Mouse (Mus musculus): ENCODE measurements around the gene Clpp. TPM values are rescaled to one million over a fixed set of nuclear protein-coding genes. Genes with fewer than 3 reads are reported as not detected.

Gene Clpp
- polyA plus RNA-seq, 1 experiment from 2014 or later, result 195 TPM

DNA sequence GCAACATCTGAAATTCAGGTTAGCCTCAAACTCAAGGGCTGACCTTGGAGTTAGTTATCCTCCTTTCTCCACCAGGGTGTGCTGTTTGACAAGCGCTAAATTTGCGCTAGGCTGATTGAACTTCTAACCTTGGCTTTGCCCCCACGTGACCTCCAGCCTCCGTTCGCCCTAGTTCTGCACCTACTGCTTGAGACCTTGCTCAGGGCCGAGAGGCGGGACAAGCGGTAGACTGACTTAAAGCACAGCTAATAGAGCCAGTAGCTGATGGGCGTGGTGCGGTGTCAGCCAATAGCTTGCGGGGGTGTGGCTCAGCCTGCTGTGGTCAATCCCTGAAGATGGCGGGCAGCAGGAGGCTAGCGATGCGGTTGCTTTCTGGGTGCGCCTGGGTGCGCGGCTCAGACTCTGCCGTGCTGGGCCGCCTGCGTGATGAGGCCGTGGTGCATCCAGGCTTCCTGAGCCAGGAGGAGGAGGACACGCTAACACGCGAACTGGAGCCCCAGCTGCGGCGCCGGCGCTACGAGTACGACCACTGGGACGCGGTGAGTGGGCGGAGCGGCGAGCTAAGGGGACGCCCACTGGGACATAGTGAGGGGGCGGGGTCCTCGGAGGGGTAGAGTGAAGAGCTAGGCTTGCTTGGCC lies 7.0 kb downstream of the Clpp start, which contains the start of gene Alkbh7:
TSS of gene Alkbh7 (plus strand) at position 311 of the 639 bp plus-strand sequence.
- H3K36me3 ChIP-seq (ENCODE audit: control insufficient read depth, insufficient read depth, low read length), result peaks cover 30% of the 10 kb centered on the region
- no peaks in the 10 kb centered on the region for H3K9me3 ChIP-seq (ENCODE audit: control insufficient read depth, low read length)
- H3K27ac ChIP-seq (ENCODE audit: low read depth, low read length), result peak within 1 kb of the TSS; percentile 77
- ATAC-seq (ENCODE audit: low read depth), result peak; percentile 97
- no peaks in the 10 kb centered on the region for H3K27me3 ChIP-seq (ENCODE audit: control insufficient read depth, insufficient read depth, low read length)
- peak within 1 kb of the TSS; percentile 78 for H3K4me3 ChIP-seq (ENCODE audit: low read depth, low read length)
- under 1% methylated on average over 37 of the region's 38 CpGs for WGBS
- H3K9ac ChIP-seq (replicated peaks; ENCODE audit: low read depth, low read length), result peak within 1 kb of the TSS; percentile 66
- H3K4me1 ChIP-seq (ENCODE audit: control insufficient read depth, insufficient read depth, low read length), result 0 out of 2 replicates have a peak, but pooled peaks cover 3% of the 10 kb centered on the region
- peak within 1 kb of the TSS; percentile 55 for H3K4me2 ChIP-seq (ENCODE audit: low read depth, low read length)

DNA sequence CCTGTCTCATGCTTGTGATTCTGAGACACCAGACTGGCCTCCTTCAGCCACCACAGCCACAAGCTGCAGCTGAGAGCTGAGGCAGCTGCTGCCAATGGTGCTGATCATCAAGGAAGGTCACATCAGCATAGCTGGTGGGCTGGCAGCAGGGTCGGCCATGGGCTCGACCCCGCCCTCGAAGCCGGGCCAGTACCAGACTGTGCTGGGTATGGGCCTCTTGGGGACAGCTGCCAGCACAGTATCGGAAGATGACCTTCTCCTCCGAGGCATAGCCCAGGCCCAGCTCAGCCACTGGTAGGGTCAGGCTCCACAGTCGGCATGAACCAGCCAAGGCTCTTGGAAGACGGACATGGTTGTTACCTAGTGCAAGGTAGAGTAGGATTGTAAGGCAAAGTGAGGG lies 9.3 kb downstream of the Clpp start:
- H3K36me3 ChIP-seq (ENCODE audit: control insufficient read depth, insufficient read depth, low read length), result peaks cover 23% of the 10 kb centered on the region; the same call in 1 of the 2 replicates
- 91% methylated on average over 9 of the region's 9 CpGs for WGBS

DNA sequence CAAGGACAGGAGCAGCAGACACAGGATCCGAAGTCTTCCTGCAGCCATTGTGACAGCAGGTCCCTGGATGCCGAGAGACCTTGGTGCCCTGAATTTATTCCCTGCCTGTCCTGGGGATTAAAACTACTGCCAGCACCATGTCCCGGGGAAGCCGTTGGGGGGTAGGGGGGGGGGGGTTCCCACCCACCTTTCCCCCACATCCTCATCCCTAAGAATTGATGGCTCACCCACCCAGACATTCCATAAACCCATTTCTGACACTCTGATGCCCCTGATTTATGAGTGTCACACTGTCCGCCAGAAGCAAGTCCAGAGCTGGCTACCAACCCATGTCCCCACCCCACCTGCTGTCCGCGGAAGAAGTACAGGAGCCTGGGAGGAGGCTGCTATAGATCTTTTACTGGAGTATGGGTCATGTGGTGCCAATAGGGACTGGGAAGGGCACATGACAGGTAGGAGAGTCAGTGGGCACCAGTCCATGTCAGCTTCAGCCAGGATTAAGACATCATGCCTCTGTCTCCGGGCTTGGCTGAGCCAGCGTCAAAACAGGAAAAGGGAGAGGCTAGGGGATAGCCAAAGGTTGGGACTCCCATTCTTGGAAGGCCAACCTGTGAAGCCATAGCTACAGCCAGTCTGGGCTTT lies 10.0 kb downstream of the Clpp start, which contains the start of gene Pspn:
TSS of gene Pspn (minus strand) at position 51 of the 642 bp plus-strand sequence.
- no peak within 1 kb of the TSS for H3K4me2 ChIP-seq (ENCODE audit: low read depth, low read length)
- no peak within 1 kb of the TSS for H3K4me3 ChIP-seq (ENCODE audit: low read depth, low read length)
- no peak within 1 kb of the TSS for H3K27ac ChIP-seq (ENCODE audit: low read depth, low read length)
- no peak for ATAC-seq (ENCODE audit: low read depth)
- no peak within 1 kb of the TSS for H3K9ac ChIP-seq (replicated peaks; ENCODE audit: low read depth, low read length)
- no peaks in the 10 kb centered on the region for H3K27me3 ChIP-seq (ENCODE audit: control insufficient read depth, insufficient read depth, low read length)
- H3K36me3 ChIP-seq (ENCODE audit: control insufficient read depth, insufficient read depth, low read length), result peaks cover 22% of the 10 kb centered on the region; the same call in 1 of the 2 replicates
- 0 out of 2 replicates have a peak, but pooled peaks cover 3% of the 10 kb centered on the region for H3K4me1 ChIP-seq (ENCODE audit: control insufficient read depth, insufficient read depth, low read length)
- no peaks in the 10 kb centered on the region for H3K9me3 ChIP-seq (ENCODE audit: control insufficient read depth, low read length)
- 84% methylated on average over 9 of the region's 9 CpGs for WGBS

More for the DNA sequence above, 9.3 kb downstream of the Clpp start:
- Histone ChIP-seq H3K27me3 (ENCODE audit: control insufficient read depth, insufficient read depth, low read length) (no peaks in the 10 kb centered on the region), H3K9me3 (ENCODE audit: control insufficient read depth, low read length) (no peaks in the 10 kb centered on the region), H3K9ac (replicated peaks; ENCODE audit: low read depth, low read length) (no peak overlapping the region), H3K4me3 (ENCODE audit: low read depth, low read length) (no peak overlapping the region), H3K4me1 (ENCODE audit: control insufficient read depth, insufficient read depth, low read length) (0 out of 2 replicates have a peak, but pooled peaks cover 3% of the 10 kb centered on the region), H3K27ac (ENCODE audit: low read depth, low read length) (no peak overlapping the region), H3K4me2 (ENCODE audit: low read depth, low read length) (no peak overlapping the region)
- ATAC-seq (ENCODE audit: low read depth), result no peak

DNA sequence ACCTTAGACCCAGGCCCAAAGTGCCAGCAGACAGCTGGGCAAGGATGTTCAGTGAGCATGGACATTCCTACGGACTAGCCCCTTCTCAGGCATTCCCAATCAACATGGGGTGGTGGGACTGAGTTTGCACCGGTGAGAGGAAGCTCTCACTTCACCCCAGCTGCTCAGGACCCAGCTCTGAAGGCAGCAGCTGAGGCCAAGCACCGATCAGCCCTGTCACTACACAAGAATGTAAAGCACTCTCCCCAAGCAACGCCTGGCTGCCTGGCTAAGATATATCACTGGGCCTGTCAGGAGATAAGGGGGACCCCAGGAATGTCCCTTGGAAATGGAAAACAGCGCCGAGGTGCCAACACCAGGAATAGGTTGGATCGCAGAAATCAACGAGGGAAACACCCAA lies 11.1 kb downstream of the Clpp start:
- WGBS, result 74% methylated on average over 8 of the region's 8 CpGs
- no peak overlapping the region for H3K4me2 ChIP-seq (ENCODE audit: low read depth, low read length)
- H3K27ac ChIP-seq (ENCODE audit: low read depth, low read length), result no peak overlapping the region
- H3K36me3 ChIP-seq (ENCODE audit: control insufficient read depth, insufficient read depth, low read length), result peaks cover 27% of the 10 kb centered on the region
- no peak overlapping the region for H3K4me3 ChIP-seq (ENCODE audit: low read depth, low read length)
- H3K9ac ChIP-seq (replicated peaks; ENCODE audit: low read depth, low read length), result no peak overlapping the region
- H3K9me3 ChIP-seq (ENCODE audit: control insufficient read depth, low read length), result no peaks in the 10 kb centered on the region
- no peaks in the 10 kb centered on the region for H3K27me3 ChIP-seq (ENCODE audit: control insufficient read depth, insufficient read depth, low read length)
- ATAC-seq (ENCODE audit: low read depth), result no peak
- H3K4me1 ChIP-seq (ENCODE audit: control insufficient read depth, insufficient read depth, low read length), result 0 out of 2 replicates have a peak, but pooled peaks cover 3% of the 10 kb centered on the region

DNA sequence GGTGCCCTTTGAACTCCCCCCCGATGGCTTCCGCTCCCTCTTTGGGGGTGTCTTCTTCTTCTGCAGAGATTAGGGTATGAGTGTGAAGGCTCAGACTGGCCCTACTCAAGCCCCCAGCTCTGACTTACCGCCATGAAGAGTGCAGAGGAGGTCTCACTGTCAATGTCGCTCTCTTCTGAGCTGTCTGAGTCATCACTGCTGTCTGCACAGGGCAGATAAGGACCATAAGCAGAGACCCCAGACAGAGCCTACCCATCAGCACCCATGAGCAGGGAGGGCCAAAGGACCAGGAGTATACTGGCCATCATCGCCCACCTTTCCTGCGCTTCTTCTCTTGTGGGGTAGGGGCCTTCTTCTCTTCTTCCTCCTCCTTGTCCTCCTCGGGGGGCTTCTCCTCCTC lies 13.9 kb downstream of the Clpp start:
- Histone ChIP-seq H3K9ac (replicated peaks; ENCODE audit: low read depth, low read length) (no peak overlapping the region), H3K4me2 (ENCODE audit: low read depth, low read length) (no peak overlapping the region), H3K4me1 (ENCODE audit: control insufficient read depth, insufficient read depth, low read length) (no peaks in the 10 kb centered on the region), H3K27me3 (ENCODE audit: control insufficient read depth, insufficient read depth, low read length) (no peaks in the 10 kb centered on the region), H3K27ac (ENCODE audit: low read depth, low read length) (no peak overlapping the region), H3K36me3 (ENCODE audit: control insufficient read depth, insufficient read depth, low read length) (peaks cover 25% of the 10 kb centered on the region), H3K9me3 (ENCODE audit: control insufficient read depth, low read length) (no peaks in the 10 kb centered on the region), H3K4me3 (ENCODE audit: low read depth, low read length) (no peak overlapping the region)
- 97% methylated on average over 7 of the region's 7 CpGs for WGBS
- no peak for ATAC-seq (ENCODE audit: low read depth)

DNA sequence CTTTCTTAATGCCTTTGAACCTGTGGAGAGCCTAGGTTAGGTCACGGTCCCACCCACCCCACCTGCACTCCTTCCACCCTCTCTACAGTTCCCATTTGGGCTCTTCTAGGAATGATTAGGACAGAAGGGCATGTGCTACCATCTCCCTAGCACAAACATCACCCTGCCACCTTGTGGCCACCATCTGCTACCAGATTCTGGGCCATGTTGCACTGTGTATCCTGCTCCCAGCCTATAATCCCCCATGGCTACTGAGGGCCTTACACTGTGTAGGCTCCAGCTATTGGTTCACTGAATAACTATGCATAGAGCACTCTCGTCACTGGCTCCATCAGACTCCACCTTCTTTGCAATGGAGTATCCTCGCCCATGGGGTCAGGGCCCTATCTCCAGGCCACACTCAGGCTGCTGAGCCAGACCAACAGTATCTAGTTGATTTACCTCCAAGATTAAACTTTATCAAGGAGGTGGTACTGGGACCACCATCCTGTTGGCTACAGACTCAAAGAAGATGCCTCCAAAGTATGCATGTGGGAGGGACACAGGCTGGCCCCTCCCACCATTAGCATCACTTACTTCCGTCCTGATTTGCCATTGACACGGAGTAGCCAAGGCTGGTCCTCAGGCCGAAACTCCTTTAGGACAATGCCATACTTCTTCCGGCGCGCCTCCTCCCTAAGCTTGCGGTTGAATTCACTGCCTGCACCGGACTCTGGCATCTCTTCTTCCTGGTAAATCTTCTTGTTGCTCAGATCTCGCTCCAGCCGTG lies 17.2 kb downstream of the Clpp start:
- Histone ChIP-seq H3K27me3 (ENCODE audit: control insufficient read depth, insufficient read depth, low read length) (no peaks in the 10 kb centered on the region), H3K27ac (ENCODE audit: low read depth, low read length) (no peak overlapping the region), H3K4me2 (ENCODE audit: low read depth, low read length) (no peak overlapping the region), H3K4me1 (ENCODE audit: control insufficient read depth, insufficient read depth, low read length) (peaks cover 11% of the 10 kb centered on the region; the same call in 1 of the 2 replicates), H3K4me3 (ENCODE audit: low read depth, low read length) (no peak overlapping the region), H3K9me3 (ENCODE audit: control insufficient read depth, low read length) (no peaks in the 10 kb centered on the region), H3K9ac (replicated peaks; ENCODE audit: low read depth, low read length) (no peak overlapping the region), H3K36me3 (ENCODE audit: control insufficient read depth, insufficient read depth, low read length) (peaks cover 24% of the 10 kb centered on the region)
- 96% methylated on average over 13 of the region's 13 CpGs for WGBS
- no peak for ATAC-seq (ENCODE audit: low read depth)

DNA sequence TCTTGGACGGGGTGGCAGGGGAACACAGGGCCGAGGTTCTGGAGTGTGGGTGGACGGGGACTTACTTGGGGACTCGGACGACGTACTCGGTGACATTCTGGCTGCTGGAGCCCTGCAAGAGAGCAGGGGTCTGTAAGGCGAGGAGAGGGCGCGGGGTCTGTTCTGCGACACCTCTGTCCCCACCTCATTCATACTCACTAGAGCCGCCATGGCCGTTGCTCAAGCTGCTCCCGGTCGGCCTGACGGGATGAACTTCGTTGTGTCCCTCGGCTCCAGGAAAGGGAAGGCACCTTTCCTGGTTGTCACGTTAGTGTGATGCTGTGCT lies 20.8 kb downstream of the Clpp start:
- WGBS, result 1% methylated on average over 19 of the region's 19 CpGs
- H3K27me3 ChIP-seq (ENCODE audit: control insufficient read depth, insufficient read depth, low read length), result no peaks in the 10 kb centered on the region
- peak overlapping the region; percentile 30; the same call in 1 of the 2 replicates for H3K27ac ChIP-seq (ENCODE audit: low read depth, low read length)
- H3K4me2 ChIP-seq (ENCODE audit: low read depth, low read length), result peak overlapping the region; percentile 61
- H3K36me3 ChIP-seq (ENCODE audit: control insufficient read depth, insufficient read depth, low read length), result peaks cover 5% of the 10 kb centered on the region; the same call in 1 of the 2 replicates
- H3K4me1 ChIP-seq (ENCODE audit: control insufficient read depth, insufficient read depth, low read length), result peaks cover 11% of the 10 kb centered on the region; the same call in 1 of the 2 replicates
- H3K9ac ChIP-seq (replicated peaks; ENCODE audit: low read depth, low read length), result peak overlapping the region; percentile 58
- peak overlapping the region; percentile 51 for H3K4me3 ChIP-seq (ENCODE audit: low read depth, low read length)
- H3K9me3 ChIP-seq (ENCODE audit: control insufficient read depth, low read length), result no peaks in the 10 kb centered on the region
- peak; percentile 52 for ATAC-seq (ENCODE audit: low read depth)

DNA sequence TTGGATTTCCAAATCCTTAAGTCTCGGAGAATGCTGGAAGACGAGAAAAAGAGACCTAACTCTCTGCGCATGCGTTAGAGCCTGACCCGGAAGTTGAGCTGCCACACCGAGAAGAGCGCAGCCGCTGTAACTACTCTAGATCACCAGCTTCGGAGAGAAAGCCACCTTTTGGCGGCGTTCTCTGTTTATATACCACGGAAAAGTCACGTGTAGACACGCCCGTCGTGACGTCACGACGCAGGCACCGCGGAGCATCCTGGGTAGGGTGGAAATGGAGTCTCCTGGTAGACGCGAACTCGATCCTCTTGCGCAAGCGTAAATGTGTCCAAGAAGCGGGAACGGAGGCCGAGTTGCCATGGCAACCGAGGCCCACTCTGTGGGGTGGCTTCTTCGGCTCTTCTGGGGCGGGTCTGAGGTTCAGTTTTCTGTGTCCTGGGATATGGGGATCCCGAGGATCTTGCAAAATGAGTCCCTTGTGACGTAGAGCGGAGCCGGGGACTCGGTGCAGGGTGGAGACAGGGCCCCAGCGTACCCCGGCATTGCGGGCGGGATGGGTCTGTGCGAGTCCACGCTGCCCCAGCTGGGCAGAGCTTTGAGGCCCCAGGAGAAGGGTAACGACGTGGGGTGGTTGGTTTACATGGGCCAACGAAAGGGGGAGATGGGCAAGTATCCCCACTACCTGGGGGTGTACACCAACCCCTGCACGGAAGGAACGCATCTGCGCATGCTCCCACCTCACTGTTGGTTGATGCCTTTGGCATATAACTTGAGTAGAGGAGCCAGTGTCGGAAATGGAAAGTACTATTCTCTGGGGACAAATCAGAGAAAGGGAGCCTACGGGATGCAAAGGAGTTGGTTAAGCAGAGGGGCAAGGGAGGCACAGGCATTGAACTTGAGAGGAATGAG lies 21.4 kb downstream of the Clpp start, which contains the start of the genes Gtf2f1 and Gm17949:
TSS of gene Gtf2f1 (minus strand) at position 53 of the 906 bp plus-strand sequence.
TSS of gene Gm17949 (plus strand) at position 234 of the 906 bp plus-strand sequence.
- peak within 1 kb of the TSS; percentile 61 for H3K4me2 ChIP-seq (ENCODE audit: low read depth, low read length)
- no peaks in the 10 kb centered on the region for H3K27me3 ChIP-seq (ENCODE audit: control insufficient read depth, insufficient read depth, low read length)
- WGBS, result under 1% methylated on average over 51 of the region's 51 CpGs
- H3K27ac ChIP-seq (ENCODE audit: low read depth, low read length), result peak within 1 kb of the TSS; percentile 96
- 0 out of 2 replicates have a peak, but pooled peaks cover 2% of the 10 kb centered on the region for H3K36me3 ChIP-seq (ENCODE audit: control insufficient read depth, insufficient read depth, low read length)
- peak; percentile 93 for ATAC-seq (ENCODE audit: low read depth)
- H3K4me3 ChIP-seq (ENCODE audit: low read depth, low read length), result peak within 1 kb of the TSS; percentile 51
- peaks cover 11% of the 10 kb centered on the region; the same call in 1 of the 2 replicates for H3K4me1 ChIP-seq (ENCODE audit: control insufficient read depth, insufficient read depth, low read length)
- no peaks in the 10 kb centered on the region for H3K9me3 ChIP-seq (ENCODE audit: control insufficient read depth, low read length)
- peak within 1 kb of the TSS; percentile 73 for H3K9ac ChIP-seq (replicated peaks; ENCODE audit: low read depth, low read length)

Measured in neural tube, embryonic 14.5 days (tissue).